Mouse (Mus musculus) embryonic facial prominence, embryonic 12.5 days (tissue): Measurements from ENCODE around the gene Coq7. TPM values are rescaled to one million over a fixed set of nuclear protein-coding genes. Genes with fewer than 3 reads are reported as not detected.

ENCODE experiments used
- ATAC-seq: fragments of 200-750 bp; cut with Nextera tagmentation; 2 replicates; pipeline ENCODE4 v1.8.0; 2017; ENCODE audit not compliant: insufficient number of reproducible peaks, insufficient read depth, low FRiP score, low TSS enrichment
- H3K27ac ChIP-seq: fragments of 300-500 bp; sonication (generic); 2 replicates; pipeline ENCODE4 v1.5.1; 2016; ENCODE audit warnings: mild to moderate bottlenecking
- H3K27me3 ChIP-seq: fragments of 300-500 bp; sonication (generic); 2 replicates; pipeline ENCODE4 v1.6.1; 2016; ENCODE audit warnings: mild to moderate bottlenecking, moderate library complexity
- H3K36me3 ChIP-seq: fragments of 300-500 bp; sonication (generic); 2 replicates; pipeline ENCODE4 v1.6.1; 2016; ENCODE audit warnings: mild to moderate bottlenecking
- H3K4me1 ChIP-seq: fragments of 300-500 bp; sonication (generic); 2 replicates; pipeline ENCODE4 v1.6.1; 2016
- H3K4me2 ChIP-seq: fragments of 300-500 bp; sonication (generic); replicated peaks from 2 replicates; pipeline ENCODE4 v1.6.1; 2016; ENCODE audit warnings: mild to moderate bottlenecking, moderate library complexity
- H3K4me3 ChIP-seq: fragments of 300-500 bp; sonication (generic); 2 replicates; pipeline ENCODE4 v1.5.1; 2016; ENCODE audit warnings: mild to moderate bottlenecking
- H3K9ac ChIP-seq: fragments of 300-500 bp; sonication (generic); 2 replicates; pipeline ENCODE4 v1.6.1; 2016; ENCODE audit warnings: mild to moderate bottlenecking, moderate library complexity
- H3K9me3 ChIP-seq: fragments of 300-500 bp; sonication (generic); 2 replicates; pipeline ENCODE4 v1.6.1; 2016; ENCODE audit warnings: mild to moderate bottlenecking, moderate library complexity
- WGBS: fragments of 180-500 bp; shearing (Covaris S2); methylation state at CpG from one replicate; pipeline ENCODE4 v1.1.7; 2016; 5-methylcytosine and 5-hydroxymethylcytosine counted together
- polyA plus RNA-seq: library from polyadenylated mRNA; unstranded; fragments of >200 nt; fragmentation: Nextera tagmentation; extraction: Ambion mirVana; gene quantifications from 2 replicates; pipeline ENCODE4 v1.2.1, GENCODE M21; 2016

The Coq7 gene
- 87.2 and 90.4 TPM in 2 replicates for polyA plus RNA-seq

GRCm38 (mm10) chr7:118533178-118533578, at the start of gene Coq7:
Gene Coq7, minus strand, starts transcription at chr7:118533356.
- Histone ChIP-seq H3K4me3 (peak within 1 kb of the TSS; percentile 69), H3K27ac (peak within 1 kb of the TSS; percentile 95), H3K36me3 (0 out of 2 replicates have a peak, but pooled peaks cover 1% of the 10 kb centered on the region), H3K4me2 (peak within 1 kb of the TSS; percentile 66), H3K4me1 (0 out of 2 replicates have a peak, but pooled peaks cover 3% of the 10 kb centered on the region), H3K9me3 (no peaks in the 10 kb centered on the region), H3K9ac (peak within 1 kb of the TSS; percentile 68), H3K27me3 (no peaks in the 10 kb centered on the region)
- WGBS, result under 1% methylated on average over 31 of the region's 31 CpGs
- ATAC-seq, result peak; percentile 99

- H3K4me1 ChIP-seq, result peaks cover 18% of the 10 kb centered on the region
- no peak for ATAC-seq
- WGBS, result 70% methylated on average over 2 of the region's 2 CpGs
- H3K27ac ChIP-seq, result no peak overlapping the region
- 0 out of 2 replicates have a peak, but pooled peaks cover 6% of the 10 kb centered on the region for H3K9me3 ChIP-seq
- H3K36me3 ChIP-seq, result no peaks in the 10 kb centered on the region
- H3K27me3 ChIP-seq, result no peaks in the 10 kb centered on the region
- no peak overlapping the region for H3K9ac ChIP-seq
- no peak overlapping the region for H3K4me3 ChIP-seq
- no peak overlapping the region for H3K4me2 ChIP-seq
Observed at GRCm38 (mm10) chr7:118579938-118580337, 46.8 kb upstream of the Coq7 start.

GRCm38 (mm10) chr7:118578269-118578668, 45.1 kb upstream of the Coq7 start:
- H3K36me3 ChIP-seq, result no peaks in the 10 kb centered on the region
- ATAC-seq, result no peak
- no peak overlapping the region for H3K9ac ChIP-seq
- no peak overlapping the region for H3K4me2 ChIP-seq
- no peaks in the 10 kb centered on the region for H3K27me3 ChIP-seq
- H3K9me3 ChIP-seq, result 0 out of 2 replicates have a peak, but pooled peaks cover 6% of the 10 kb centered on the region
- H3K27ac ChIP-seq, result no peak overlapping the region
- 55% methylated on average over 3 of the region's 3 CpGs for WGBS
- H3K4me3 ChIP-seq, result no peak overlapping the region
- H3K4me1 ChIP-seq, result peaks cover 11% of the 10 kb centered on the region; the same call in 1 of the 2 replicates

GRCm38 (mm10) chr7:118572039-118572438, 38.9 kb upstream of the Coq7 start:
- H3K4me2 ChIP-seq, result no peak overlapping the region
- 69% methylated on average over 5 of the region's 5 CpGs for WGBS
- no peak for ATAC-seq

GRCm38 (mm10) chr7:118571350-118571749, 38.2 kb upstream of the Coq7 start:
- no peak for ATAC-seq
- Histone ChIP-seq H3K4me1 (no peaks in the 10 kb centered on the region), H3K4me3 (no peak overlapping the region), H3K27me3 (no peaks in the 10 kb centered on the region), H3K36me3 (no peaks in the 10 kb centered on the region), H3K9ac (no peak overlapping the region), H3K27ac (no peak overlapping the region), H3K4me2 (no peak overlapping the region), H3K9me3 (no peaks in the 10 kb centered on the region)
- WGBS, result 51% methylated on average over 5 of the region's 5 CpGs

More at GRCm38 (mm10) chr7:118572039-118572438, 38.9 kb upstream of the Coq7 start:
- Histone ChIP-seq H3K27me3 (no peaks in the 10 kb centered on the region), H3K27ac (no peak overlapping the region), H3K4me1 (no peaks in the 10 kb centered on the region), H3K4me3 (no peak overlapping the region), H3K9ac (no peak overlapping the region), H3K9me3 (no peaks in the 10 kb centered on the region), H3K36me3 (no peaks in the 10 kb centered on the region)

- H3K9ac ChIP-seq, result no peak overlapping the region
- 78% methylated on average over 6 of the region's 6 CpGs for WGBS
- H3K4me3 ChIP-seq, result no peak overlapping the region
- no peak overlapping the region for H3K4me2 ChIP-seq
- H3K27me3 ChIP-seq, result no peaks in the 10 kb centered on the region
- H3K36me3 ChIP-seq, result 0 out of 2 replicates have a peak, but pooled peaks cover 2% of the 10 kb centered on the region
- no peak for ATAC-seq
- no peaks in the 10 kb centered on the region for H3K4me1 ChIP-seq
- no peak overlapping the region for H3K27ac ChIP-seq
- H3K9me3 ChIP-seq, result no peaks in the 10 kb centered on the region
Observed at GRCm38 (mm10) chr7:118569121-118569543, 36.0 kb upstream of the Coq7 start.

- no peaks in the 10 kb centered on the region for H3K27me3 ChIP-seq
- WGBS, result 74% methylated on average over 2 of the region's 2 CpGs
- H3K4me1 ChIP-seq, result no peaks in the 10 kb centered on the region
- ATAC-seq, result no peak
- H3K9ac ChIP-seq, result no peak overlapping the region
- no peaks in the 10 kb centered on the region for H3K9me3 ChIP-seq
- no peak overlapping the region for H3K4me2 ChIP-seq
- peaks cover 11% of the 10 kb centered on the region; the same call in 1 of the 2 replicates for H3K36me3 ChIP-seq
- H3K4me3 ChIP-seq, result no peak overlapping the region
- no peak overlapping the region for H3K27ac ChIP-seq
Observed at GRCm38 (mm10) chr7:118554290-118554689, 21.1 kb upstream of the Coq7 start.

- 70% methylated on average over 4 of the region's 4 CpGs for WGBS
- no peak overlapping the region for H3K4me2 ChIP-seq
- H3K36me3 ChIP-seq, result peaks cover 11% of the 10 kb centered on the region; the same call in 1 of the 2 replicates
- H3K9ac ChIP-seq, result no peak overlapping the region
- no peak overlapping the region for H3K27ac ChIP-seq
- no peaks in the 10 kb centered on the region for H3K27me3 ChIP-seq
- no peaks in the 10 kb centered on the region for H3K9me3 ChIP-seq
- H3K4me3 ChIP-seq, result no peak overlapping the region
- no peaks in the 10 kb centered on the region for H3K4me1 ChIP-seq
- no peak for ATAC-seq
Observed at GRCm38 (mm10) chr7:118553881-118554280, 20.7 kb upstream of the Coq7 start.

GRCm38 (mm10) chr7:118547451-118547850, 14.3 kb upstream of the Coq7 start:
- Histone ChIP-seq H3K36me3 (peaks cover 21% of the 10 kb centered on the region; the same call in 1 of the 2 replicates), H3K4me1 (no peaks in the 10 kb centered on the region), H3K27me3 (no peaks in the 10 kb centered on the region), H3K9me3 (no peaks in the 10 kb centered on the region), H3K4me3 (no peak overlapping the region), H3K9ac (no peak overlapping the region), H3K4me2 (no peak overlapping the region), H3K27ac (no peak overlapping the region)
- no peak for ATAC-seq
- 79% methylated on average over 10 of the region's 10 CpGs for WGBS

- no peaks in the 10 kb centered on the region for H3K9me3 ChIP-seq
- no peaks in the 10 kb centered on the region for H3K27me3 ChIP-seq
- peaks cover 12% of the 10 kb centered on the region; the same call in 1 of the 2 replicates for H3K36me3 ChIP-seq
- no peak for ATAC-seq
- WGBS, result 86% methylated on average over 4 of the region's 4 CpGs
- no peaks in the 10 kb centered on the region for H3K4me1 ChIP-seq
- H3K27ac ChIP-seq, result no peak overlapping the region
- no peak overlapping the region for H3K4me3 ChIP-seq
- no peak overlapping the region for H3K4me2 ChIP-seq
- H3K9ac ChIP-seq, result no peak overlapping the region
Observed at GRCm38 (mm10) chr7:118544128-118544527, 11.0 kb upstream of the Coq7 start.

GRCm38 (mm10) chr7:118535076-118535475, 1.9 kb upstream of the Coq7 start:
- no peak for ATAC-seq
- Histone ChIP-seq H3K4me3 (no peak overlapping the region), H3K4me2 (no peak overlapping the region), H3K4me1 (0 out of 2 replicates have a peak, but pooled peaks cover 3% of the 10 kb centered on the region), H3K27me3 (no peaks in the 10 kb centered on the region), H3K9me3 (no peaks in the 10 kb centered on the region), H3K36me3 (no peaks in the 10 kb centered on the region), H3K27ac (no peak overlapping the region), H3K9ac (no peak overlapping the region)
- 87% methylated on average over 4 of the region's 4 CpGs for WGBS

GRCm38 (mm10) chr7:118534326-118534725, 1.2 kb upstream of the Coq7 start:
- ATAC-seq, result no peak
- no peak overlapping the region for H3K4me2 ChIP-seq
- H3K4me1 ChIP-seq, result 0 out of 2 replicates have a peak, but pooled peaks cover 3% of the 10 kb centered on the region
- 72% methylated on average over 3 of the region's 3 CpGs for WGBS
- no peak overlapping the region for H3K9ac ChIP-seq
- no peak overlapping the region for H3K4me3 ChIP-seq
- H3K27ac ChIP-seq, result no peak overlapping the region
- no peaks in the 10 kb centered on the region for H3K27me3 ChIP-seq
- no peaks in the 10 kb centered on the region for H3K36me3 ChIP-seq
- no peaks in the 10 kb centered on the region for H3K9me3 ChIP-seq
